Mouse (Mus musculus): ENCODE measurements around the gene Il18rap. TPM values are rescaled to one million over a fixed set of nuclear protein-coding genes. Genes with fewer than 3 reads are reported as not detected.

Il18rap gene
- under 1 TPM; 0.12 TPM for total RNA-seq (2021)

DNA sequence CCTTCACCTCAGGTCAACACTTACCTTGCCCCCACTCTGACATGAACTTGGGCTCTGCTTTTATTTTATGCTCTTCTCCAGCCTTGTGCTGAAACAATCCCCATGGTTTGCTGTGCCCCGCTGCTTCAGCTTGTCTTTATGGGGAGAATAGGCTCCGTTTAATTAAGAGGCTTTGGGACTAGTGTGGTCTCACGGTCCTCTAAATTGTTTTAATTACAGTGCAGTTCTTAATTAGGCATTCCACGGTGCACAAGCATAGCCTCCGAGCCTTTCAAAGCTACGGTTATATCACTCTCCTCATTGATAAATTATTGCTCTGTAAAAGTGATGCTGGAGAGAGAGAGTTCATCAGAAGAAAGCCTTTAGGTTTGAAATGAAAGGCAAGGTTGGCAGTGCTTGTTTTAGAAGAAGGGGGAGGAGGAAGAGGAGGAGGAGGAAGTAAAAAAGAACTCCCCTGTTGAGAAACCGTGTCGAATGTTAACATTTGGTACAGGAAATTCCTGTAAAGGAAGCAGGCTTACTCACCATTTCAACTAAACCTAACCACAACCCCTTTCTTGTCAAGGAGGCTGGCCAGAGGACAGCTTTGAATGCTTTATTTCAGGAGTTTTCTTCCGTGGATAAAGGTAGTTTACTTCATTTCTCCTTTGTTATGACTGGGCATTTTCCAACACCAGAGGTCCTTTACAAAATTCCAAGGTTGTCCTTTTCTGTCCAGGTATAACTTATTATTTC, at the start of gene Il18rap:
Il18rap (plus strand) TSS at position 512 of the 735 bp plus-strand sequence.
- intact Hi-C loops (cut with DNase I), result no loop called here
- DNase-seq, result no peak

GRCm38 (mm10) chr1:40465477-40466430, 49.4 kb upstream of the Il18rap start, which contains the start of gene Il18r1:
Gene Il18r1 (plus strand): TSS chr1:40465552.
- intact Hi-C loops (cut with DNase I), result no loop called here
- DNase-seq, result no peak

DNA sequence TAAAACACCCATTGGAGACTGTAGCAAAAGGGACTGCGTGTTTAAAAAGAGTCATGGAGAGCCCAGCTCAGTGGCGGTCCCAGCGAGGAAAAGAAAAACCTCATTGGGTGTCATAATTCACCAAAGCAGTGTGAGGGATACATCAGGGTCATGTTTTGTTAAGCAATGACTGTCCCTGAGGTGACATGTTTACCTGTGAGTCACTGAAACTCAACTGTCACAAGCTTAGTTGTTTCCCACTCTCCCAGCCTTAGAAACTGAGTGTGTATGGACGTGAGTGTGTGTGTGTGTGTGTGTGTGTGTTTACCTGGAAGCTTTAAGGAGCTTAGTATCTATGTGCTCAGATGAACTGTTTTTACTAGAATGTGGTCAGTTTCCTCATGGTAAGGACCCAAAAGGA, 47.9 kb upstream of the Il18rap start:
- intact Hi-C loops (cut with DNase I), result no loop called here
- DNase-seq, result no peak

- intact Hi-C loops (cut with DNase I), result no loop called here
- no peak for DNase-seq
Measured at GRCm38 (mm10) chr1:40468805-40469204, 46.4 kb upstream of the Il18rap start.

GRCm38 (mm10) chr1:40469900-40470299, 45.3 kb upstream of the Il18rap start:
- intact Hi-C loops (cut with DNase I), result no loop called here

GRCm38 (mm10) chr1:40472401-40472800, 42.8 kb upstream of the Il18rap start:
- intact Hi-C loops (cut with DNase I), result no loop called here
- DNase-seq, result no peak

More at GRCm38 (mm10) chr1:40469900-40470299, 45.3 kb upstream of the Il18rap start:
- no peak for DNase-seq

DNA sequence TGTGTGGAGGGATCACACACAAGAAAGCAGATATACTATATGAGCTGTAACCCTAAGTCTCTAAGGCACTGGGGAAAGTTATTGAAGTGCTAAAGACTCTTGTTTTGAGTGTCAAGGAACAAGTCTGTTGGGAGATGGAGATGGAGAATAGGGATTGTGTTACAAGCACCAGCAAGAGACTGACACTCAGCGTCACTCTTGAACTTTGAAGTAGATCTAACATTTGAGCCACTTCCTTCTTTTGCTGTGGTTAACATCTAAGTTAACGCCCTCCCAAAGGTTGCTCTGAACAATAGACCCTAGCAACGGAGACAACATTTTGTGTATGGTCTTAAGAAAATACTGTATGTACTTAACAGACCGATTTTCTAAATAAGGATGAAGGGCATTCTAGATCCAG, 41.5 kb upstream of the Il18rap start:
- intact Hi-C loops (cut with DNase I), result no loop called here
- DNase-seq, result no peak

DNA sequence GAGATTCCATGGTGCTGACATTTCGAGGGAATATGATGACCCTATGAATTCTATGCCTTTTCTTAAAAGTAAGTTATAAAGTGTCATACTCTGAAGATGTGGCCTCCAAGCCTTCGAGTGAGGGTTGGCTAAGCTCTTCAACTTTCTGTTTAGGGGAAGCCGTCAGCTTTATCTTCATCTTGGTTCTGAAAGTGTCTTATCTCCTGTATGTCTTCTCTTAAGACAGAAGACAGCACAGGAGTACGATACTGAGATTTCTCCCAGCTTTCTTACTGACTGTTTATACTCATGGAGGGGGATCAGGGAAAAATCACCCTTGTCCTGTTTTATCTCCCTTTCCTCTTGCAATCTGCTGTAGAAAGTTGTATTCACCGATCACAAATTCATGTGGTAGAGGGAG, 40.8 kb upstream of the Il18rap start:
- intact Hi-C loops (cut with DNase I), result no loop called here

GRCm38 (mm10) chr1:40475697-40476096, 39.5 kb upstream of the Il18rap start:
- DNase-seq, result no peak

More for the DNA sequence above, 40.8 kb upstream of the Il18rap start:
- no peak for DNase-seq

GRCm38 (mm10) chr1:40476756-40477155, 38.4 kb upstream of the Il18rap start:
- intact Hi-C loops (cut with DNase I), result no loop called here
- no peak for DNase-seq

More at GRCm38 (mm10) chr1:40475697-40476096, 39.5 kb upstream of the Il18rap start:
- intact Hi-C loops (cut with DNase I), result no loop called here

- intact Hi-C loops (cut with DNase I), result no loop called here
- DNase-seq, result no peak
Measured at GRCm38 (mm10) chr1:40479505-40479923, 35.6 kb upstream of the Il18rap start.

GRCm38 (mm10) chr1:40494594-40494993, 20.6 kb upstream of the Il18rap start:
- DNase-seq, result no peak
- intact Hi-C loops (cut with DNase I), result no loop called here

DNA sequence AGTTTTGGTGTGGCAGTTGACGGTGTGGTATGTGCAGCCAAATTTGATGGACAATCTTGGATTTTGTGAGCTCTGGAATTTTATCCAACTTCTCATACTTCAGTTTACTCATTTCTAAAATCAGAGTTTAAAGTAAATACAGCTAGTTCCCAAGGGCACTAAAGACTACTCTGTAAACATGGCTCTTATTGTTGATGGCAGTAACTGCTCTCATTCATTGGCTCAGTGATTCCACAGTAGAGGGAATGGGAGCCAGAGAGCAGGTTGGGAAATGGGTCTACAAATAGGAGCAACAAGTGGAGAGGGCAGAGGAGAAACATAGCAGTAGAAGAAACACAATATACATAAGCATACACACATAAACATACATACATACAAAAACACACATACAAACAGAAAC, 15.5 kb upstream of the Il18rap start:
- intact Hi-C loops (cut with DNase I), result no loop called here
- no peak for DNase-seq

- intact Hi-C loops (cut with DNase I), result no loop called here
- no peak for DNase-seq
Measured at GRCm38 (mm10) chr1:40501126-40501525, 14.0 kb upstream of the Il18rap start.

- DNase-seq, result no peak
- intact Hi-C loops (cut with DNase I), result no loop called here
Measured at GRCm38 (mm10) chr1:40501546-40502398, 13.4 kb upstream of the Il18rap start.

- DNase-seq, result no peak
- intact Hi-C loops (cut with DNase I), result no loop called here
Measured at GRCm38 (mm10) chr1:40504548-40504947, 10.6 kb upstream of the Il18rap start.

DNA sequence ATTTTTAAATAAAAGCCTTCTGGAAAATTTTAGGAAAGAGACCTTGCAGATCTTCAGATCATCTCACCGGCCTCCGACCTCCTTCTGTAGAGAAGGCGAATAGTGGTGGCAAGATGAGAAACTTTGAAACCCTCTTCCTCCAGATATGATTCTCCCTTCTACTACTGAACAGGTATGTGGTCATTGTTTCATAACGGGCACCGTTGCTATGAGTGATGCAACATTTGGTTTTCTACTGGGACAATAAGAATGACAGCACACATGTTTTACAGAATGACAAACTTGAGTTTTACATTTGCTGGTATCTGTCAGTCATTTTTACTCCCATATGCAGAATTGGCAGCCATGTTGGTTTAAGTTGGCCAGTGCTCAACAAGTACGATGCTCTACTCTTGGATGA, 1.2 kb downstream of the Il18rap start:
- DNase-seq, result no peak
- intact Hi-C loops (cut with DNase I), result no loop called here

DNA sequence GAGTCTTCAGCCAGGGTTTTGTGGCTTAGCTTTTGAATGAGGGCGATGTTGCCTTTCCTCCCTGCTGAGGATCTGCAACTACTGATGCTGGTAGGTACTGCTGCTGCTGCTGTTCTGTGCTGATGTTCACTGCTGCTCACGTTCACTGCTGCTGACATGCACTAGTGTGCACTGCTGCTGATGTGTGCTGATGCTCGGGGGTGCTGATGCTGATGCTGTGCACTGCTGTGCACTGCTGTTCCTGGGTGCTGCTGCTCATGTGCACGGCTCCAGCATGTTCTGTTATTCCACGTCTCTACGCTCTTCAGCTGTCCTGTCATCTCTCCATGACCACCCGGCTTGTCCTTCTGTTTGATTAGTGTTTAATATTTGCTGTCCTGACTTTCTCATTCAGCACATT, 7.8 kb downstream of the Il18rap start:
- intact Hi-C loops (cut with DNase I), result no loop called here
- no peak for DNase-seq

GRCm38 (mm10) chr1:40523971-40524722, 9.0 kb downstream of the Il18rap start:
- DNase-seq, result no peak
- intact Hi-C loops (cut with DNase I), result no loop called here

GRCm38 (mm10) chr1:40529287-40529686, 14.1 kb downstream of the Il18rap start:
- intact Hi-C loops (cut with DNase I), result no loop called here
- no peak for DNase-seq
